ENCODE assay signal across 9 mouse cellular contexts in the genomic region with DNA sequence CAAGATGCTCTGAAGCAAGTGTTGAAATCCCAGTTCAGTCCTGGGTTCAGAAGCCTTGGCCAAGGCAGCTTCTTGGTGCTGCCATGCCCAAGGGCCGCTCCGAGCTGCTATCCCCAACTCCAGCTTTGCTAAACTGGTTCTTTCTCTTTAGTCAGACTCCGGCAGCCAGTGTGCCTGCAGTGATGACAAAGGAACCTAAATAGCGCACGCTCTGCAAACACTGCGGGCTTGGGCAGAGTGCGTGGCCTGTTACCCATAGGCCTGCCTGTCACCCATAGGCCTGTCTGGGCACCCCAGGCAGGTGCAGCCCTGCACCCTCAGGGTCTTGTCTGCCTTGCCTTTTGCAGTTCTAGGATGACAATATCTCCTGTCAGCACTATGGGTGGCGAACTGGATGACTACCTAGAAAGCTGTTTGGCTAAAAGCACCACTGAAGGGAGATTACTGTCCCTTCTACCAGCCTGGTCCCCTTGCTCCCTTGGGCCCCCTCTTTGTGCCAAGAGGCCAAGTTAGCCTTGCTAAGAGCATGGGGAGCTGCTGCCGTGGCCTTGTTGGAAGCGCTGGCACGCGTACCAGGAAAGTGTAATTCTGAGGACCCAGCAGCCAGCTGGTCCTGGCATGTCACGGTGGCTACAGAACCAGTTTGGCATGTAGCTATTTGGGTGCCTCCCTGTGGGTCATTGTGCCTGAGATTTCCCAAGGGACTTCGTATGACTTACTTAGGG. TPM values are rescaled to one million over a fixed set of nuclear protein-coding genes. Genes with fewer than 3 reads are reported as not detected.
A peak's percentile ranks its signal among the peaks of the same experiment; 100 is the strongest.
DNase-seq lines count a peak whose midpoint lies in the region; ATAC-seq and TF ChIP-seq lines count a peak whose summit lies in the region.
"Had no signal": no experiment of that assay in that cellular context is flagged by ENCODE, and none has a peak within 500 bp of the region (broad histone marks: within the 10 kb centered on the region; RNA-seq: fewer than 3 reads in every experiment).

No protein-coding gene starts in this region.

- WGBS in heart, embryonic 11.5 days (ENCODE audit: insufficient replicate concordance): 83% methylated on average over 14 of the region's 14 CpGs
- 69% methylated on average over 14 of the region's 14 CpGs for WGBS in lung, embryonic 16.5 days

- no peak overlapping the region for H3K4me3 ChIP-seq in heart, embryonic 11.5 days (ENCODE audit: low read depth, low read length)
- no peak overlapping the region for H3K4me3 ChIP-seq in C2C12 (ENCODE audit: insufficient read depth, poor library complexity, severe bottlenecking)
- no peak overlapping the region for H3K4me3 ChIP-seq in lung, embryonic 16.5 days (ENCODE audit: low read length)
- H3K4me3 ChIP-seq in layer of hippocampus, adult 2 months: no peak overlapping the region
- H3K4me3 ChIP-seq: midbrain, embryonic 10.5 days had no signal

- DNase-seq in heart, adult 11 months: peak; percentile 94
- peak; percentile 70 for DNase-seq in gastrocnemius, adult 18-20 months (ENCODE audit: low spot score)
- no peak for DNase-seq in layer of hippocampus, adult 11-12 months (ENCODE audit: low spot score)
- DNase-seq in layer of hippocampus, adult 2 months (ENCODE audit: low spot score in 2 of 2): no peak

- H3K4me2 ChIP-seq in heart, embryonic 11.5 days: no peak overlapping the region
- H3K4me2 ChIP-seq in lung, embryonic 16.5 days (ENCODE audit: low read depth, low read length): no peak overlapping the region

- no peak for TF ChIP-seq CTCF in C2C12 (IDR thresholded peaks at IDR 0.05; ENCODE audit: control insufficient read depth, insufficient read depth, insufficient read length)
- TF ChIP-seq CTCF in layer of hippocampus, adult 2 months (conservative IDR thresholded peaks at IDR 0.05): no peak

- no peaks in the 10 kb centered on the region for H3K79me3 ChIP-seq in C2C12 (ENCODE audit: low read depth)

- no peak for ATAC-seq in heart, embryonic 11.5 days (replicated peaks; ENCODE audit: insufficient number of reproducible peaks, low FRiP score, low TSS enrichment)
- ATAC-seq in lung, embryonic 16.5 days (ENCODE audit: low read depth): no peak
- ATAC-seq in erythroid progenitor cell, adult 5-6 weeks (replicated peaks; ENCODE audit: low FRiP score, poor library complexity, severe bottlenecking): no peak; the same call in 1 of the 2 replicates

- no peaks in the 10 kb centered on the region for H3K9me3 ChIP-seq in heart, embryonic 11.5 days (replicated peaks; ENCODE audit: control insufficient read depth, low read length)
- H3K9me3 ChIP-seq in lung, embryonic 16.5 days (ENCODE audit: control insufficient read depth, low read length): no peaks in the 10 kb centered on the region
- H3K9me3 ChIP-seq: midbrain, embryonic 10.5 days had no signal

- H3ac ChIP-seq in C2C12 (ENCODE audit: control insufficient read depth, insufficient read length, low read depth): no peak overlapping the region

- no peaks in the 10 kb centered on the region for H3K79me2 ChIP-seq in C2C12 (ENCODE audit: control insufficient read depth, insufficient read depth)

- no peaks in the 10 kb centered on the region for H3K27me3 ChIP-seq in heart, embryonic 11.5 days (ENCODE audit: control insufficient read depth, insufficient read depth, low read length)
- H3K27me3 ChIP-seq in C2C12 (ENCODE audit: control insufficient read depth, insufficient read depth, insufficient read length): no peaks in the 10 kb centered on the region
- no peaks in the 10 kb centered on the region for H3K27me3 ChIP-seq in lung, embryonic 16.5 days (ENCODE audit: control insufficient read depth, insufficient read depth, low read depth, low read length)

- H3K9ac ChIP-seq in heart, embryonic 11.5 days (ENCODE audit: low read depth, low read length): no peak overlapping the region
- H3K9ac ChIP-seq in lung, embryonic 16.5 days (ENCODE audit: low read length): no peak overlapping the region

- peaks cover 8% of the 10 kb centered on the region; the same call in 1 of the 2 replicates for H3K4me1 ChIP-seq in heart, embryonic 11.5 days (ENCODE audit: control insufficient read depth, insufficient read depth, low read length)
- H3K4me1 ChIP-seq in lung, embryonic 16.5 days (replicated peaks; ENCODE audit: control insufficient read depth, insufficient read depth, low read length): peaks cover 26% of the 10 kb centered on the region

- H3K36me3 ChIP-seq in heart, embryonic 11.5 days (ENCODE audit: control insufficient read depth, insufficient read depth, low read length): no peaks in the 10 kb centered on the region
- no peaks in the 10 kb centered on the region for H3K36me3 ChIP-seq in C2C12 (ENCODE audit: control insufficient read depth, insufficient read depth)
- H3K36me3 ChIP-seq in lung, embryonic 16.5 days (ENCODE audit: control insufficient read depth, insufficient read depth, low read length): no peaks in the 10 kb centered on the region
- H3K36me3 ChIP-seq: midbrain, embryonic 10.5 days had no signal

- no peak overlapping the region for H3K27ac ChIP-seq in heart, embryonic 11.5 days (ENCODE audit: low read depth, low read length)
- H3K27ac ChIP-seq in lung, embryonic 16.5 days (ENCODE audit: low read length): peak overlapping the region; percentile 84; the same call in 1 of the 2 replicates
- no peak overlapping the region; the same call in 1 of the 2 replicates for H3K27ac ChIP-seq in layer of hippocampus, adult 2 months
- H3K27ac ChIP-seq: midbrain, embryonic 10.5 days had no signal

TF ChIP-seq in C2C12, 6 proteins besides CTCF, POLR2A, EP300 and RAD21:
- TF ChIP-seq MYOD1 (IDR thresholded peaks at IDR 0.05; ENCODE audit: control insufficient read depth, insufficient read length, low read depth) (peak; percentile 88), USF1 (IDR thresholded peaks at IDR 0.05; ENCODE audit: low read depth) (no peak)

RNA-seq across cellular contexts. Expression of gene Camk2g, which starts 12.4 kb away (rescaled TPM):
- polyA plus RNA-seq in heart, embryonic 11.5 days (2014; fragmentation: Nextera tagmentation; extraction: Ambion mirVana): 61.8 and 65.6 TPM in 2 replicates
- 74.2 TPM for polyA plus RNA-seq in C2C12 (2012; fragmentation: generic; extraction: Trizol)
- 100 to 1,000 TPM; 168 to 192 TPM for total RNA-seq in gastrocnemius, adult 18-20 months (2021)
- 33.7 and 37.0 TPM in 2 replicates for polyA plus RNA-seq in lung, embryonic 16.5 days (2015; fragmentation: Nextera tagmentation; extraction: Ambion mirVana)
- 100 to 1,000 TPM; 216 to 229 TPM for total RNA-seq in layer of hippocampus, adult 2 months (2021)
- total RNA-seq in erythroid progenitor cell, adult 5-6 weeks (2015; ENCODE audit: low replicate concordance): 6.7 and 7.2 TPM in 2 replicates
- 3.6 and 6.9 TPM in 2 replicates for total RNA-seq in erythroid progenitor cell, adult 5-6 weeks (2017; ENCODE audit: low replicate concordance)

RNA-seq across cellular contexts. Expression of gene Plau, which starts 30.2 kb away (rescaled TPM):
- 0.37 and 0.66 TPM in 2 replicates for polyA plus RNA-seq in heart, embryonic 11.5 days (2014; fragmentation: Nextera tagmentation; extraction: Ambion mirVana)
- polyA plus RNA-seq in C2C12 (2012; fragmentation: generic; extraction: Trizol): 106 TPM
- total RNA-seq in gastrocnemius, adult 18-20 months (2021): 10 to 100 TPM; 13.6 to 29.2 TPM
- 1.8 and 2.1 TPM in 2 replicates for polyA plus RNA-seq in lung, embryonic 16.5 days (2015; fragmentation: Nextera tagmentation; extraction: Ambion mirVana)
- 1 to 10 TPM; 3.2 to 4.2 TPM for total RNA-seq in layer of hippocampus, adult 2 months (2021)
- total RNA-seq in erythroid progenitor cell, adult 5-6 weeks (2015; ENCODE audit: low replicate concordance): 2.5 TPM in 1 of 2 replicates, not detected in the other
- 1.6 and 2.1 TPM in 2 replicates for total RNA-seq in erythroid progenitor cell, adult 5-6 weeks (2017; ENCODE audit: low replicate concordance)

Comparison
In these comparisons a context has a peak if more than half of its experiments do, and no peak if none do; other contexts are left out.
1. DNase-seq: peak in heart, adult 11 months (single experiment) and gastrocnemius, adult 18-20 months (single experiment); none in layer of hippocampus, adult 11-12 months (single experiment) and layer of hippocampus, adult 2 months (0 of 2).
2. RNA of gene Camk2g, which starts 12.4 kb away (total RNA-seq): 216 to 229 TPM in layer of hippocampus, adult 2 months and 168 to 192 TPM in gastrocnemius, adult 18-20 months; 3.6 to 7.2 TPM in erythroid progenitor cell, adult 5-6 weeks; every median in the first group is over 10 times any median in the second.